ENCODE assay signal across 8 mouse cellular contexts in genomic region chr5:5380731-5381718, GRCm38 (mm10). TPM values are rescaled to one million over a fixed set of nuclear protein-coding genes. Genes with fewer than 3 reads are reported as not detected.
A peak's percentile ranks its signal among the peaks of the same experiment; 100 is the strongest.
DNase-seq lines count a peak whose midpoint lies in the region; ATAC-seq and TF ChIP-seq lines count a peak whose summit lies in the region.

No protein-coding gene starts in this region.

- WGBS in kidney, embryonic 16.5 days, result 5% methylated on average over 22 of the region's 23 CpGs
- WGBS in hindbrain, embryonic 10.5 days, result 5% methylated on average over 23 of the region's 23 CpGs
- WGBS in lung, postnatal 0 days, result 1% methylated on average over 23 of the region's 23 CpGs
- 4% methylated on average over 23 of the region's 23 CpGs for WGBS in stomach, embryonic 15.5 days

- 0 out of 2 replicates have a peak, but pooled peaks cover 4% of the 10 kb centered on the region for H3K27me3 ChIP-seq in kidney, embryonic 16.5 days (ENCODE audit: insufficient read depth, low read length)
- no peaks in the 10 kb centered on the region for H3K27me3 ChIP-seq in hindbrain, embryonic 10.5 days (ENCODE audit: insufficient read depth, poor library complexity, severe bottlenecking)
- H3K27me3 ChIP-seq in lung, postnatal 0 days (replicated peaks; ENCODE audit: insufficient read depth, low read length), result no peaks in the 10 kb centered on the region
- H3K27me3 ChIP-seq in stomach, embryonic 15.5 days (replicated peaks), result no peaks in the 10 kb centered on the region

- DNase-seq in kidney, postnatal 14 days, result no peak
- no peak for DNase-seq in hindbrain, embryonic 10.5 days (ENCODE audit: low spot score)
- DNase-seq in lung, postnatal 0 days (ENCODE audit: low spot score), result peak; percentile 86
- DNase-seq in T-cell, adult 2 months (ENCODE audit: low spot score), result no peak
- no peak for DNase-seq in testis, postnatal 14 days (ENCODE audit: low spot score)

- H3K9me3 ChIP-seq in kidney, embryonic 16.5 days (ENCODE audit: low read length), result no peaks in the 10 kb centered on the region
- no peaks in the 10 kb centered on the region for H3K9me3 ChIP-seq in hindbrain, embryonic 10.5 days
- H3K9me3 ChIP-seq in lung, postnatal 0 days (ENCODE audit: low read length), result no peaks in the 10 kb centered on the region
- H3K9me3 ChIP-seq in stomach, embryonic 15.5 days, result no peaks in the 10 kb centered on the region

- peak overlapping the region; percentile 75 for H3K4me3 ChIP-seq in kidney, embryonic 16.5 days (ENCODE audit: low read length)
- peak overlapping the region; percentile 54 for H3K4me3 ChIP-seq in embryonic fibroblast, embryonic 13.5 days (ENCODE audit: insufficient read depth, low read length)
- peak overlapping the region; percentile 81 for H3K4me3 ChIP-seq in hindbrain, embryonic 10.5 days
- peak overlapping the region; percentile 89 for H3K4me3 ChIP-seq in lung, postnatal 0 days (ENCODE audit: low read depth, low read length)
- peak overlapping the region; percentile 73 for H3K4me3 ChIP-seq in stomach, embryonic 15.5 days (replicated peaks)

- TF ChIP-seq POLR2A in embryonic fibroblast, embryonic 13.5 days (IDR thresholded peaks at IDR 0.05; ENCODE audit: low read depth, low read length), result no peak; the same call in 1 of the 2 replicates

- peaks cover 13% of the 10 kb centered on the region; the same call in 1 of the 2 replicates for H3K4me1 ChIP-seq in kidney, embryonic 16.5 days (ENCODE audit: insufficient read depth, low read length)
- peaks cover 7% of the 10 kb centered on the region; the same call in 1 of the 2 replicates for H3K4me1 ChIP-seq in embryonic fibroblast, embryonic 13.5 days (ENCODE audit: control insufficient read depth, insufficient read depth, low read length)
- peaks cover 24% of the 10 kb centered on the region for H3K4me1 ChIP-seq in hindbrain, embryonic 10.5 days (replicated peaks)
- H3K4me1 ChIP-seq in lung, postnatal 0 days (ENCODE audit: insufficient read depth, low read depth, low read length), result peaks cover 4% of the 10 kb centered on the region; the same call in 1 of the 2 replicates
- no peaks in the 10 kb centered on the region for H3K4me1 ChIP-seq in stomach, embryonic 15.5 days

- peak; percentile 16; the same call in 1 of the 2 replicates for ATAC-seq in kidney, embryonic 16.5 days (ENCODE audit: low FRiP score, low TSS enrichment)
- ATAC-seq in lung, postnatal 0 days, result peak; percentile 43
- ATAC-seq in stomach, embryonic 15.5 days (ENCODE audit: insufficient read depth, low FRiP score, low read depth), result no peak

- H3K4me2 ChIP-seq in kidney, embryonic 16.5 days (replicated peaks; ENCODE audit: low read depth, low read length), result peak overlapping the region; percentile 89
- H3K4me2 ChIP-seq in lung, postnatal 0 days (replicated peaks; ENCODE audit: low read depth, low read length), result peak overlapping the region; percentile 81
- peak overlapping the region; percentile 85 for H3K4me2 ChIP-seq in stomach, embryonic 15.5 days

- no peaks in the 10 kb centered on the region for H3K36me3 ChIP-seq in kidney, embryonic 16.5 days (ENCODE audit: insufficient read depth, low read length)
- no peaks in the 10 kb centered on the region for H3K36me3 ChIP-seq in hindbrain, embryonic 10.5 days
- no peaks in the 10 kb centered on the region for H3K36me3 ChIP-seq in lung, postnatal 0 days (ENCODE audit: insufficient read depth, low read length)
- no peaks in the 10 kb centered on the region for H3K36me3 ChIP-seq in stomach, embryonic 15.5 days

- TF ChIP-seq EP300 in lung, postnatal 0 days (IDR thresholded peaks at IDR 0.05), result peak; percentile 50; the same call in 1 of the 2 replicates

- H3K27ac ChIP-seq in kidney, embryonic 16.5 days (ENCODE audit: low read length), result peak overlapping the region; percentile 84
- peak overlapping the region; percentile 77 for H3K27ac ChIP-seq in embryonic fibroblast, embryonic 13.5 days (ENCODE audit: insufficient read depth, low read length)
- peak overlapping the region; percentile 97 for H3K27ac ChIP-seq in hindbrain, embryonic 10.5 days
- peak overlapping the region; percentile 92 for H3K27ac ChIP-seq in lung, postnatal 0 days (ENCODE audit: low read length)
- H3K27ac ChIP-seq in stomach, embryonic 15.5 days, result peak overlapping the region; percentile 82

- peak overlapping the region; percentile 93 for H3K9ac ChIP-seq in kidney, embryonic 16.5 days (replicated peaks; ENCODE audit: low read length)
- H3K9ac ChIP-seq in lung, postnatal 0 days (replicated peaks; ENCODE audit: low read depth), result peak overlapping the region; percentile 67
- peak overlapping the region; percentile 77 for H3K9ac ChIP-seq in stomach, embryonic 15.5 days

- TF ChIP-seq CTCF in embryonic fibroblast, embryonic 13.5 days (IDR thresholded peaks at IDR 0.05; ENCODE audit: borderline replicate concordance, insufficient read depth, low read length), result no peak
- no peak; the same call in 1 of the 2 replicates for TF ChIP-seq CTCF in lung, postnatal 0 days (IDR thresholded peaks at IDR 0.05)

RNA-seq across cellular contexts. Expression of gene Cdk14, which starts 39.1 kb away (rescaled TPM):
- 10.2 and 11.4 TPM in 2 replicates for polyA plus RNA-seq in kidney, embryonic 16.5 days (2015; fragmentation: Nextera tagmentation; extraction: Ambion mirVana)
- polyA plus RNA-seq in embryonic fibroblast, embryonic 13.5 days (2011; ENCODE audit: insufficient read length, low read depth, missing spikeins), result 41.4 and 50.0 TPM in 2 replicates
- 14.3 and 19.0 TPM in 2 replicates for polyA plus RNA-seq in hindbrain, embryonic 10.5 days (2016; fragmentation: Nextera tagmentation; extraction: Ambion mirVana)
- polyA plus RNA-seq in lung, postnatal 0 days (2015; fragmentation: Nextera tagmentation; extraction: Ambion mirVana), result 19.7 and 32.7 TPM in 2 replicates
- 18.1 and 18.8 TPM in 2 replicates for polyA plus RNA-seq in stomach, embryonic 15.5 days (2015; fragmentation: Nextera tagmentation; extraction: Ambion mirVana)
